Mouse (Mus musculus): ENCODE data around the gene Clcnkb. TPM values are rescaled to one million over a fixed set of nuclear protein-coding genes. Genes with fewer than 3 reads are reported as not detected.

Gene Clcnkb
- polyA plus RNA-seq, 1 experiment from 2014 or later, result 0.15 TPM

- Histone ChIP-seq H3K9me3 (no peaks in the 10 kb centered on the region), H3K27me3 (replicated peaks; ENCODE audit: low read depth, poor library complexity, severe bottlenecking) (peaks cover 35% of the 10 kb centered on the region), H3K36me3 (replicated peaks) (no peaks in the 10 kb centered on the region), H3K27ac (replicated peaks) (no peak overlapping the region), H3K4me1 (peaks cover 20% of the 10 kb centered on the region), H3K4me3 (no peak overlapping the region)
- 49% methylated on average over 9 of the region's 9 CpGs for WGBS
- DNase-seq (ENCODE audit: low spot score), result peak; percentile 38
Measured at GRCm38 (mm10) chr4:141429847-141430246, 14.0 kb upstream of the Clcnkb start.

GRCm38 (mm10) chr4:141429381-141429780 lies 13.6 kb upstream of the Clcnkb start:
- Histone ChIP-seq H3K4me1 (peaks cover 22% of the 10 kb centered on the region), H3K9me3 (no peaks in the 10 kb centered on the region), H3K27me3 (replicated peaks; ENCODE audit: low read depth, poor library complexity, severe bottlenecking) (peaks cover 40% of the 10 kb centered on the region), H3K4me3 (no peak overlapping the region), H3K27ac (replicated peaks) (no peak overlapping the region), H3K36me3 (replicated peaks) (no peaks in the 10 kb centered on the region)
- DNase-seq (ENCODE audit: low spot score), result no peak
- WGBS, result 85% methylated on average over 6 of the region's 6 CpGs

DNA sequence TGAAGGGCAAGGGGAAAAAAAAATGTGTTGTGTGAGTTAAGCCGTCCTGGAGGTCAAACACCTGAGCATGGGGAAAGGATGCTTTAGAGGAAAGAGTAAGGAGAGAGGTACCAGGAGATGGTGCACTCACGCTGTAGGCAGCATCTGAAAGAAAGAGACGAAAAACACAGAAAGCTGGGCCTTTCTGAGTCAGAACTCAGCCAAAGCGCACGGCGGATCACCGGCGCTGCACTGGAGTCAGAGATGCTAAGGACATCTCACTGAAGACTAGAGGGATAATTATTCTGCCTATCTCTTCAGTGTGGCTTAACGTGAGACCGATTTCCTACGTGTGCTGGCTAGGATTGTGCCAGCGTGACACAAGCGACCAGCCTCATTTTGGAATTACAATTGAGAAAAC lies 12.1 kb upstream of the Clcnkb start:
- Histone ChIP-seq H3K27ac (replicated peaks) (no peak overlapping the region), H3K9me3 (no peaks in the 10 kb centered on the region), H3K4me3 (no peak overlapping the region), H3K36me3 (replicated peaks) (no peaks in the 10 kb centered on the region), H3K27me3 (replicated peaks; ENCODE audit: low read depth, poor library complexity, severe bottlenecking) (peaks cover 54% of the 10 kb centered on the region), H3K4me1 (peaks cover 22% of the 10 kb centered on the region)
- no peak for DNase-seq (ENCODE audit: low spot score)
- 87% methylated on average over 13 of the region's 13 CpGs for WGBS

- DNase-seq (ENCODE audit: low spot score), result no peak
- no peak overlapping the region for H3K27ac ChIP-seq (replicated peaks)
- peaks cover 22% of the 10 kb centered on the region for H3K4me1 ChIP-seq
- no peaks in the 10 kb centered on the region for H3K36me3 ChIP-seq (replicated peaks)
- peaks cover 62% of the 10 kb centered on the region for H3K27me3 ChIP-seq (replicated peaks; ENCODE audit: low read depth, poor library complexity, severe bottlenecking)
- no peaks in the 10 kb centered on the region for H3K9me3 ChIP-seq
- H3K4me3 ChIP-seq, result no peak overlapping the region
- WGBS, result 74% methylated on average over 10 of the region's 10 CpGs
Measured at GRCm38 (mm10) chr4:141426796-141427745, 11.3 kb upstream of the Clcnkb start.

GRCm38 (mm10) chr4:141425484-141426479 lies 10.0 kb upstream of the Clcnkb start:
- DNase-seq (ENCODE audit: low spot score), result peak; percentile 50
- peaks cover 33% of the 10 kb centered on the region for H3K4me1 ChIP-seq
- H3K4me3 ChIP-seq, result peak overlapping the region; percentile 59
- no peaks in the 10 kb centered on the region for H3K36me3 ChIP-seq (replicated peaks)
- peak overlapping the region; percentile 44 for H3K27ac ChIP-seq (replicated peaks)
- peaks cover 74% of the 10 kb centered on the region for H3K27me3 ChIP-seq (replicated peaks; ENCODE audit: low read depth, poor library complexity, severe bottlenecking)
- H3K9me3 ChIP-seq, result no peaks in the 10 kb centered on the region
- WGBS, result 5% methylated on average over 36 of the region's 36 CpGs

DNA sequence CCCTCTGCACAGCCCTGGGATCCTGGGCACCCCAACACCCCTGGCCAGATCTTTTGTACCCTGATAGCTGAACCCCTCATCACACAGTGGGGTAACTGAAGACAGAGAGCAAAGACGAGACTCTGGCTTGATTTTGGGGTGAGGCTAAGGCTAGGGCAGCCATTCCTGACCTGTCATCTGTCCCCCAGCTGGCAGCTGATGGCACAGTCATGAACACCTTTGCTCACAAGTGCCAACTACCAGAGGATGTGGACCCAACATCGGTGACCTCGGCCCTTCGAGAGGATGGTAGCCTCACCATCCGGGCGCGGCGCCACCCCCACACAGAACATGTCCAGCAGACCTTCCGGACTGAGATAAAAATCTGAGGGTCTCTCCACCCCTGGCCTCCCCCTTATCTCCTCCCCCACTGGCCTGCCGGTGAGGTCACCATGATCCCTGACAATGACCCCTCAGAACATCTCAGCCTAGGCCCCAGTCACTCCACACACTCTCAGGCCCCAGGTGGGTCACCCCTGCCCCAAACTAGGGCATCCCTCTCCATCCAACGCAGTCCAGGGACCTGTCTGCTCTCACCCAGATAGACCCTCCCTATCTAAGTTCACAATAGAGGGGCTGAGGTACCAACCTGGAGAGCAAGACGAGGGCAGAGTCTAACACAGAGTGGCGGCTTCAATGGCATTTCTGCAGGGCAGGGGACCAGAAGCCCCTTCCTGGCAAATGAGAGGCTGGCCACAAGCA lies 8.0 kb upstream of the Clcnkb start:
- H3K27me3 ChIP-seq (replicated peaks; ENCODE audit: low read depth, poor library complexity, severe bottlenecking), result peaks cover 79% of the 10 kb centered on the region

DNA sequence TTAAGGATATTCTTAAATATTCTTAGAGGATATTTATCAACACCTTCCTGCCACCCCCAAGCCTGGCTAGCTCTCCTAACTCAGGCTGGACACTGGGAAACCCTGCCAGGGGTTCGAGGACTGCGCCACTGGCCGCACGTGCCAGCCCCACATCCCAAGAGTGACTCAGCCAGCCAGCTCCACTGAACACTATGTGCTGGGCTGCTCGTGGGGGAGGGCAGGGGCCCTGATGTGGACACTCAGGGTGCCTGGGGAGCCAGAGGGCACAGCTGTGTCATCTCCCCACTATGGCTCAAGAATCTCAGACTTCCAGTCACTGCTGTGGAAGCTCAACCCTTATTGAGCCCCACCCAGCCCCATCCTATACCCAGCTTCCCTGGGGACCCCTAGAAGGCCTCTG lies 7.5 kb upstream of the Clcnkb start:
- peaks cover 46% of the 10 kb centered on the region for H3K4me1 ChIP-seq
- no peaks in the 10 kb centered on the region for H3K36me3 ChIP-seq (replicated peaks)
- no peak for DNase-seq (ENCODE audit: low spot score)
- peaks cover 78% of the 10 kb centered on the region for H3K27me3 ChIP-seq (replicated peaks; ENCODE audit: low read depth, poor library complexity, severe bottlenecking)
- WGBS, result 84% methylated on average over 5 of the region's 5 CpGs
- H3K27ac ChIP-seq (replicated peaks), result no peak overlapping the region
- no peak overlapping the region for H3K4me3 ChIP-seq
- no peaks in the 10 kb centered on the region for H3K9me3 ChIP-seq

More for the DNA sequence above, 8.0 kb upstream of the Clcnkb start:
- 86% methylated on average over 13 of the region's 13 CpGs for WGBS
- H3K9me3 ChIP-seq, result no peaks in the 10 kb centered on the region
- H3K4me1 ChIP-seq, result peaks cover 46% of the 10 kb centered on the region
- H3K36me3 ChIP-seq (replicated peaks), result no peaks in the 10 kb centered on the region
- no peak for DNase-seq (ENCODE audit: low spot score)
- no peak overlapping the region for H3K27ac ChIP-seq (replicated peaks)
- H3K4me3 ChIP-seq, result no peak overlapping the region

GRCm38 (mm10) chr4:141422841-141423240 lies 7.0 kb upstream of the Clcnkb start:
- no peak overlapping the region for H3K27ac ChIP-seq (replicated peaks)
- H3K4me3 ChIP-seq, result no peak overlapping the region
- 85% methylated on average over 5 of the region's 5 CpGs for WGBS
- H3K36me3 ChIP-seq (replicated peaks), result no peaks in the 10 kb centered on the region
- no peaks in the 10 kb centered on the region for H3K9me3 ChIP-seq
- H3K4me1 ChIP-seq, result peaks cover 46% of the 10 kb centered on the region
- H3K27me3 ChIP-seq (replicated peaks; ENCODE audit: low read depth, poor library complexity, severe bottlenecking), result peaks cover 74% of the 10 kb centered on the region
- no peak for DNase-seq (ENCODE audit: low spot score)

DNA sequence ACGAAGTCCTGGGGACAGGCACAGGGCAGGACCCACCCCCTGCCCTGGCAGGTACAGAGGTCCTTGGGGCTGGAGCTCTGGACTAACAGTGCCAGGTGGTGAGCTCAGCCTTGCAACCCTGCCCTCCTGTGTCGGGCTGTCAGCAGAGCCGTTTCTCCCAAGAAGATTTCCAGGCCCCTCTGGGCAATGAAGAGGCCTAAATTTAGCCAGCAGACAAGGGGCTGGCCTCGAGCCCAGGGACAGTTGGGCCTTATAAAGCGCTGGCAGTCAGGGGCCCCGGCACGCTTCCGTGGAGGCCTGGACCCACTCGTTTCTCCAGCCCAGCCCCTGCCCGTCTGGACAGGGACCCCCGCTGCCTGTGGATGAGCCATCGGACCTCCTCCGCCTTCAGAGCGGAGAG lies 5.6 kb upstream of the Clcnkb start:
- Histone ChIP-seq H3K9me3 (no peaks in the 10 kb centered on the region), H3K36me3 (replicated peaks) (no peaks in the 10 kb centered on the region), H3K27me3 (replicated peaks; ENCODE audit: low read depth, poor library complexity, severe bottlenecking) (peaks cover 60% of the 10 kb centered on the region), H3K4me3 (no peak overlapping the region), H3K4me1 (peaks cover 41% of the 10 kb centered on the region), H3K27ac (replicated peaks) (0 out of 2 replicates have a peak overlapping the region, but pooled peaks have one; percentile 32)
- WGBS, result 74% methylated on average over 14 of the region's 14 CpGs
- DNase-seq (ENCODE audit: low spot score), result no peak

GRCm38 (mm10) chr4:141420886-141421285 lies 5.1 kb upstream of the Clcnkb start:
- Histone ChIP-seq H3K4me1 (peaks cover 36% of the 10 kb centered on the region), H3K36me3 (replicated peaks) (no peaks in the 10 kb centered on the region), H3K27ac (replicated peaks) (no peak overlapping the region), H3K4me3 (no peak overlapping the region), H3K27me3 (replicated peaks; ENCODE audit: low read depth, poor library complexity, severe bottlenecking) (peaks cover 55% of the 10 kb centered on the region), H3K9me3 (no peaks in the 10 kb centered on the region)
- WGBS, result 49% methylated on average over 9 of the region's 9 CpGs
- no peak for DNase-seq (ENCODE audit: low spot score)

GRCm38 (mm10) chr4:141420192-141420829 lies 4.5 kb upstream of the Clcnkb start, which contains the start of gene Hspb7:
Hspb7 (plus strand) TSS chr4:141420779.
- no peak for DNase-seq (ENCODE audit: low spot score)
- H3K27me3 ChIP-seq (replicated peaks; ENCODE audit: low read depth, poor library complexity, severe bottlenecking), result peaks cover 49% of the 10 kb centered on the region
- 64% methylated on average over 9 of the region's 9 CpGs for WGBS
- no peaks in the 10 kb centered on the region for H3K36me3 ChIP-seq (replicated peaks)
- H3K4me1 ChIP-seq, result peaks cover 30% of the 10 kb centered on the region
- H3K9me3 ChIP-seq, result no peaks in the 10 kb centered on the region
- H3K4me3 ChIP-seq, result no peak within 1 kb of the TSS
- 0 out of 2 replicates have a peak within 1 kb of the TSS, but pooled peaks have one; percentile 32 for H3K27ac ChIP-seq (replicated peaks)

All from embryonic facial prominence, embryonic 10.5 days (tissue).